Mouse (Mus musculus): Measurements from ENCODE around the gene 3110021N24Rik.
"Not testable (repeated sequence)": the region's sequence is repeated elsewhere in the genome, so short reads cannot be mapped to it uniquely, and the experiment has no call there.

Gene 3110021N24Rik

DNA sequence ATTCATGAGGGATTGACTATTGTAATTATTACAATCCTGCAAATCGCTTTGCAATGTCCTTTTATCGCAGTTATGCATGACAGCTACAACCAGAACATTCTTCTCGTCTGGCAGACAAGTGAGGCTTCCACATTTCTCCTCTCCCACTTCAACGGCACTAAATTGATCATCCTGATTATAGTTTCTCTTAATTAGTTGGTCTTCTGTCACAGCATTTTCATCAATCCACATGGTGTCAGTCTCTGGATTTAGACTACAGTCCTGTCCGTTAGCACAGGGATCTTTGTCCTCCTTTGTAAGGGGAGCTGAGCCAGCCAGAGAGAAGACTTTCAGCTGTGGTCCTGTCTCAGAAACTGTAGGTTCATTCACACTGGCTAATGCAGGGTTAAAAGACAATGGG is at the start of gene 3110021N24Rik:
3110021N24Rik (plus strand) TSS at position 301 of the 400 bp plus-strand sequence.
- DNase-seq = no peak

DNA sequence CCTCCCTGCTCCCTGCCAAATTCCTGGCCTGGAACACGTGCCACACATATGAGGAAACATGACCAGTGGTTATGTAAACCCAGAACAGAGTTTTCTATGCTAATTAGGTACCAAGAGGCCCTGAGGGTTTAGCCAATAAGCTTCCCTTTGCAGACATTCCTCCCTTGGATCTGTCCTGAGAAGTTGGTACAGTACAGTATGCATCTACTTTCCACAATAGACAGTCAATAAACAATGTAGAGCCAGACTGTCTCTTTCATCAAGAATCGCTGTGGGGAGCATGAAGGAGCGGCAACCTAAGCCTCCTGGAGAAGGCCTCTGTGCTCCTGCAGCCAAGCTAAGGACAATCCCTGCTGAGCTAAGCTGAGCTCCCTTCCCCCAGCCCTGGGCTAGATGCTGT is 33.3 kb upstream of the 3110021N24Rik start:
- peak; percentile 26 for DNase-seq

DNA sequence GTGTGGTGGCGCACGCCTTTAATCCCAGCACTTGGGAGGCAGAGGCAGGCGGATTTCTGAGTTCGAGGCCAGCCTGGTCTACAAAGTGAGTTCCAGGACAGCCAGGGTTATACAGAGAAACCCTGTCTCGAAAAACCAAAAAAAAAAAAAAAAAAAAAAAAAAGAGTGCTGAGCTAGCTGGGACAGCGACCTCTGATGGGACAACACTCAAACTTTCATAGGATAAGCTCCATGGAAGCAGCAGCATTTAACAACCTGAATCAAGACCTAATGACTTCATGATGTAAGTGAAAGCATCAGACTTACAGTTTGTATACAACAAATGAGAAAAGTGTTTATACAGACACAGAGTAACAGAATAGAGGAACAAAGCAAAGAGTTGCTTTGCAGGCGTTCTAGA is 32.4 kb upstream of the 3110021N24Rik start:
- not testable (repeated sequence) for DNase-seq

DNA sequence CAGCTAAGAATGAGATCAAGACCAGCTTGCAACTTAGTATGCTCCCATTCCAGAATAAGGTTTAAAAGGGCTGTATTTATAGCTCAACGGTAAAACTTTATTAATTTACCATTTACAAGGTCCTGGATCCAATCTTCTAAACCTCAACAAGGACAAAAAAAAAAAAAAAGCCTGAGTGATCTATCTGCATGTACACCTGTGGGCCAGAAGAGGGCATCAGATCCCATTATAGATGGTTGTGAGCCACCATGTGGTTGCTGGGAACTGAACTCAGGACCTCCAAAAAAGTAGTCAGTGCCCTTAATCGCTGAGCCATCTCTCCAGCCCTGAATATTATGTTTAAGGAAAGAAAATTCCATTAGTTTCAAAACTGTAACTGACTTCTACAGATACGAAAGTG is 29.0 kb upstream of the 3110021N24Rik start:
- no peak for DNase-seq

DNA sequence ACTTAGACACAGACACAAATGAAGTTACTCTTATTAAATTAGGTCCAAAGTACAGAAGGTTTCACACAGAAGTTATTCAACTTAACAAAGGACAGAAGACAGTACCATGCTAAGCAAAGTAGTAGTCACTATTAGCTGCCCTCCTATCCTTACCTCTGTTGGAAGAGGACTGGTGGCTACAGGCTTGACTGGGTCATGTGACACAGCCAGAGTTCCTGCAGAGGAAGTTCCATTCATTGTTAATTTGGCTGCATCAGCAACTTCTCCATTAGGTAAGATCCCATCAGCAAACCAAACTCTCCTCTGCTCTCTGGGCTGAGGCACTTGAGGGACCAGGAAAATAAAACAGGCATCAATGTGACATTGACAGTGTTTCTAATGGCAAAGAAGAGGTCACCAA is 28.0 kb upstream of the 3110021N24Rik start:
- no peak for DNase-seq

DNA sequence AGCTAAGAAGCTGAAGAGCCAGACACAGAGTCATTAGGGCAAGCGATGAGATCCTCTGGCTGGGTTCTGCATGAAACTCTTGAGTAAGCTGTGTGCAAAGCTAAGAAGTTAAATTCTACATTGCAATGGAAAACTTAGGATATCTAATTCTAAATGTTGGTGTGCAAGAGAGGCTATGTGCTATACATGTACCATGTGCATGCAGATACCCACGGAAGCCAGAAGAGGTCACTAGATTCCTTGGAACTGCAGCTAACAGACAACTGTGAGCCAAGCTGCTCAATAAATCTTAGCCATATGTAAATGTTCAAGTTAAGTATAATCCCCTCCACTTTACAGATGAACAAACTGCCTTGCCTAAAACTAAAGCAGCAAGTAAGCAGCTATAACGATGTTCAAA is 22.5 kb upstream of the 3110021N24Rik start:
- peak; percentile 31 for DNase-seq

DNA sequence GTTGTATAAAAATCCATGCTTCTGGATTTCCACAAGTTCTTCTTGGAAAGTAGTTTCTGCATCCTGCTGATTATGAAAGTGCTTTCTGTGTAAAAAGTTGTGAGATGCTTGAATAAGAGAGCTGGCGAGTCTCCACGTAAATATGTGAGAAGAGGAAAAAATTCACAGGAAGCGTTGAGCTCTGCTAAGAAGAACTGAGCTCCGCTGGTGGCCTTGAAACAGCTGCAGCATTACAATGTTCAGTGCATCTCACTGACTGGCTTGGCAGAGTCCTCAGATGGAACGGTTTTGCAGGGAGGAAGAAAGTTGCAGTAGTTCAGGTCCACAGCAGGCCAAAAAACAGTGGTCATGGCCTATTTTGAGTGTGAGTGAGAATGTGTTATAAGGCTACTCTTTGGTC is 11.2 kb upstream of the 3110021N24Rik start:
- DNase-seq = no peak

DNA sequence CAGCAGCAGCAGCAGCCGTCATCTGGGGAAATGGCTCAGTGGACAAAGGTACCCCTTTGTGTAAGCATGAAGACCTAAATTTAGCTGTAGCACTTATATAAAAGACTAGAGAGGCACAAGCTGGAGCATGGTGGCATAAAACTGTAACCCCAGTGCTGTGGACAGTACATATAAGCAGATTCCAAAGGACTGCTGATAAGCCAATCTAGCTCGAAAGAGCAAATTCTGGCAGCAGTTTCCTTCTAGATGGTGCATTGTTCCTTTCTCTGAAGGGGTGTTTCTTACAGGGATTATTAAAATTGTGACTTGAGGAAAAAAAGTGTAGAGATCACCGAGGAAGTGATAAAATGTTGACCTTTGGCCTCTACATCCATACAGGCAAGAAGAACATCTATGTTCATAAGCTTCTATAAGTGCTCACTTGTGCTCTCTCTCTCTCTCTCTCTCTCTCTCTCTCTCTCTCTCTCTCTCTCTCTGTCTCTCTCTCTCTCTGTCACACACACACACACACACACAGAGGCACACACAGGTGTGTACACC is 1.9 kb downstream of the 3110021N24Rik start:
- no peak for DNase-seq

DNA sequence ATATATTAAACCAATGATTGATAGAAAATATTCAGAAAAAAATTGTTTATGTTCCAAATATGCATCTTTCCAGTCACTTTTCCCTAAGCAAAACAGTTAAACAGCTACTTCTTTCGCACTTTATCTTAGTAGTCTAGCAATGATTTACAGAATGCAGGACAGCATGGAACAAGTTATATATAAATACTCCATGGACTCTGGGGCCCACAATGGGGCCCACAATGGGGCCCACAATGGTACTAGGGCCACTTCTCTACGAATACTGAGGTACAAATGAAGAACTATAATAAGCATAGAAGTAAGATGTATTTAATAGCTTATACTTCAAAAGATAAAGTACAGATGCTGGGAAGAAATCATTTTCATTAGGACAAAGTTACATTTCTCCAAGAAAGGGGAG is 4.7 kb downstream of the 3110021N24Rik start:
- no peak for DNase-seq

DNA sequence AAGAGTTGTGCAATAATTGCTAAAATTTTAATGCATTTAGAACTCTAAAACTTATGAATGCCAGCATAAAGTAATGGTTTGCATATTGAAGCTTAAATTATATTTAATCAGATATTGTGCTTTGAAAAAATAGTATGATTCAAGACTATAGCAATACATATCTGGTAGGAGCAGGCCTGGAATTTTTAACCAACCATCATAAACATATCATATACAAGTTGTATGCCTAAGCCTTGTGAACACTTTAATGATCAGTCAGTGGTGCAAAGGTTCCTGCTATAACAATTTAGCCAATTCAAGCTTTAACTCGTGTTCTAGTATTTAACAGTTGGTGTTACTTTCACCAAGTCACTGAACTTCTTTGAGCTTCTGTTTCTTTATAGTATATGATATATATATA is 11.0 kb downstream of the 3110021N24Rik start:
- DNase-seq = no peak

DNA sequence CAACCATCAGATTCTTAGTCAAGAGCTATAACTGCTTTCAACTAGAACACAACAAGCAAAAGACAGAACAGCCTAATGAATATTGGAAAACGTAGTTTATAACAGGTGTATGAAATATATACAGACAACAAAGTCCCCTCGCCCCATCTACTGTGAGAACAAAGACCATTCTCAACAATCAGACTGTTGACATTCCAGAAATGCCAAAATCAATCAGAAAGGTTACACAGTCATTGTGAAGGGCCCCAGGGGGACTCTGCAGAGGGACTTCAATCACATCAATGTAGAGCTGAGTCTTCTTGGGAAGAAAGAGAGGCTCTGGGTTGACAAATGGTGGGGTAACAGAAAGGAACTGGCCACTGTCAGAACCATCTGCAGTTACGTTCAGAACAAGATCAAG is 12.1 kb downstream of the 3110021N24Rik start:
- no peak for DNase-seq

DNA sequence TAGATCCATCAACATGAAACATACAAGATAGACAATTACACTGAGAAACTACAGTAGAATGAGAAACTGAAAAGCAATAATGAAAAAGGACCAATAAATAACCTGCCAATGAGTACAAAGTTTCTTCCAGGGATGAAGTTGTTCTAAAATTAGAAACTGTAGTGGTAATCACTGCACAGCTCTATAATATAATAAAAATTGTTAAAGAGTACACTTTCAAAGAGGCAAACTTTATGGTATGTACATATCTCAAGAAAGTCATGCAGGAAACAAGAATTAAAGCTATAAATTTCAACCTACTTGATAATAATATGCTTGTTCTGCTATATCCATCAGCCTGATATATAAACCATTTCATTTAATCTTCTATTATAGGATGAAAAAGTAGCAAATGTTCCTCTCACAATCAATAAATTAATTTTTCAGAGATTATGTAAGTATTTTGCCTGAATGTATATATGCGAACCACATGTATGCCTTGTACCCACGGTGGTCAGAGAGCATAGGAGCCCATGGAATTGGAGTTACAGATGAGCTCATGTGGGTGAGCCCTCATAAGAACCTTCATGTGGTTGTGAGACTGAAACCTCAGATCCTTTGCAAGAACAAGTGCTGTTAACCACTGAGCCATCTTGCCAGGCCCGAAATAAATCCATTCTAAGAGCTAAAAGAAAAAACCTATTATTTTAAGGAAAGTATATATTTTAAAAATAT is 26.9 kb downstream of the 3110021N24Rik start:
- no peak for DNase-seq

DNA sequence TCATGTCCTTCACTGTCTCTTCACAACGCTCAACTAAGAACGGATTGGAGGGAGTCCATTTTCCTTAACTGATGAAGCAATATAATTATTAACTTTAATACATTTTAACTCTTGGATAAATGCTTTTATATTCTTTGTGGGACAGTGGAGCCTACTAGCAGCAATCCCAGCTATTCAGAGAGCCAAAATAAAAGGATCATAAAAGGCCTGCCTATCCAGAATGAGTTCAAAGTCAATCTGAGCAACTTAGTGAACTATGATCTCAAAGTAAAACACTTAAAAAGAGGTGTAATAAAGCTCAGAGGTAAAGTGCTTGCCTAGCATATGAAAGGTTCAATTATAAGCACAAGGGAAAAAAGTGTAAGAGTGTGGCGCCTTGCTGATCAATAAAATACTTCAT is 40.1 kb downstream of the 3110021N24Rik start:
- DNase-seq = no peak

DNA sequence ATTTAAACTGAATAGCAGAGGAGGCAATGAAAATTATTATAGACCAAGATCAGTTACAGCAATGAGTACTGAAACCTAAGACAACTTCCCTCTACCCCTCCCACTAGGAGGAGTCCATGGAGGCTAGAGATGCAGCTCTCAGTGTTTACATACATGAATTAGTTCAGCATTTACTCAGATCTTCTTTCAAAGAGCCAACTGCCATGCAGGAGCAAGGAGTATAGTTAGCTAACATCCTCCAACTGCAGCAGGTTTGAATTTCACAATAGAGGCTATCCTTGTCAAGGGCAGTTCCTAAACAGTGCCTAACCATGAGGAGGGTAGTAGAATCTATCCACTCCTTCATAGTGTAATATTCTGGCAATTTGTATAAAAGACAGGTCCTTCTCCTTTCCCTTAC is 49.1 kb downstream of the 3110021N24Rik start:
- DNase-seq = no peak

DNA sequence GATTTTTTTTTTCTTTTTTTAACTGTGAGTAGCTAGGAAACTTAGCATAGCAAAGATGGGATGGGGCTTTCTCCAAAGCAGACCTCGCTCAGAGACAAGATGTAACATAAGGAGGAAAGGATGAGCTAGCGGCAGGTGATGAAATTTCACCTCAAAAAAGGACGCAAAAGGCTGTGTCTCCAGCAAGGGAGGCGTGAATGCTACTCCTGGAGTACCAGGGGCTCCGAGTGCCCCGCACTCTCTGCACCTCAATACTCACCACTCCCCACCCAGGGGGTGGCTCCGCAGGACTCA is 60.3 kb downstream of the 3110021N24Rik start:
- DNase-seq = no peak

DNA sequence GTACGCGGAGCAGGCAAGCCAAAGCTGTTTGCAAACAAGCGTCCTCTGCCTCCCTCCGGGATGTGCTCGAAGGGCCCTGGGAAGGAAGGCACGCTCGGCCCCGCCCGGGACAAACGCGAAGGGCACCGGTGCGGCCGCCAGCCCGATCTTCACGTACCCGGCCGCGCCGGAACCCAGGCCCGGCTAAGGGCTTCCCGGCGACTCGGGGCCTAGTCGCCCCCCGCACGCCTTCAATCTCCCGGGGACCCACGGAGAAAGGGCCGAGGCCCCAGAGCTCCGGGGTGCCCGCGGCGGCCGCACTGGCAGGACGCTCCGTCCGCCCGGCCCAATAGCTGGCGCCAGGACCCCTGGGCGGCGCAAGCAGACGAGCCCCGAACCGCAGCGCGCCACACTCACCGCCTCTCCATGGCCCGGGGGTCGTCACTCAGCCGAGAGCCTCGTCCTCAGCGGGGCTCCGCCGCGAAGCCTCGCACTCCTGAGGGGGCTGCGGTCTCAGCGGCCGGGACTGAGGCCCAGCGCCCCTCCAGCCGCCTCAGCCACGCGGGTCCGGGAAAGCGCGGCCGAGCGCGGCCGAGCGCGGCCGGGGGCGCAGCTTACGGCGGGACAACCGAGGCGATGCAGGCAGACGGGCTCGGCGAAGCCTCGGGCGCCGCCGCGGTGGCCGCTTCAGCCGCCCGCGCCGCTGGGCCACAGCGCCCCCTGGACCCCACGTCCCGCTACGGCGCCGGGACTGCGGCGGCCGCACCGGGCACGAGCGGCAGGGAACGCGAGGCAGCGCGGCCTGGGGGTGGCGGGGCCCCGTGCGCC is 60.8 kb downstream of the 3110021N24Rik start, which contains the start of gene Zfyve9:
Zfyve9 (minus strand) TSS at position 742 of the 807 bp plus-strand sequence.
- DNase-seq = peak; percentile 67

DNA sequence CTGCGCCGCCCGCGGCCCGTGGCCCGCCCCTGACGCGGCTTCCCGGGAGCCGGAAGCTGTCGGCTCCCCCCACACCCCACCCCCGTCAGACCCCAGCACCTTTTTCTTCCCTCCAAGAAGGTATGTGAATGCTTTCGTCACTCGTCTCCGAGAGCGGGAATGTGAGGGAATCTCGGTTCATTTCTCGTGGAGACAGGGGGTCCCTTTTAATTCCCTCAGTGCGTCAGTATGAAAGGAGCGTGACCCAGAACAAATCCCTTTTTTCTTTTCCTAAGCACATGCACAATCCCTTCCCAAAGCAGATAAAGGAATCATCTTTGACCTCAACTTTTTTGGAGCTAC is 61.4 kb downstream of the 3110021N24Rik start:
- no peak for DNase-seq

DNA sequence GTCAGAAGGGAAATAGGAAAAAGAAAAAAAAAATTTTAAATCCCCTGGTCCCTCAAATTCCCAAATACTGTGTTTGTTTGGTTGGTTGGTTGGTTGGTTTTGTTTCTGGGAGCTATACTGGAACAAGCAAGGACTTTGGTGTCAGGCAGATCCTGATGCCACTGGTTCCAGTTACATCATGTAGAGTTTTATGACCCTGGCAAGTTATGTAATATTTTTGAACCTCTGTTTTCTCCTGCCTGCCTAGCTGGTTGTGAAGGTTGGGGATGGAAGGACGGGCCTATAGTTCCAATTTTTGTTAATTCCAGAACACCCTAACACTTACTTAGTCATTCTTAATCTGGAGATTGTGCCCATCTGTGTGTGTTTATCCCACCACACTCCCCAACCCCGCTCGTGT is 62.1 kb downstream of the 3110021N24Rik start:
- DNase-seq = peak; percentile 27

DNA sequence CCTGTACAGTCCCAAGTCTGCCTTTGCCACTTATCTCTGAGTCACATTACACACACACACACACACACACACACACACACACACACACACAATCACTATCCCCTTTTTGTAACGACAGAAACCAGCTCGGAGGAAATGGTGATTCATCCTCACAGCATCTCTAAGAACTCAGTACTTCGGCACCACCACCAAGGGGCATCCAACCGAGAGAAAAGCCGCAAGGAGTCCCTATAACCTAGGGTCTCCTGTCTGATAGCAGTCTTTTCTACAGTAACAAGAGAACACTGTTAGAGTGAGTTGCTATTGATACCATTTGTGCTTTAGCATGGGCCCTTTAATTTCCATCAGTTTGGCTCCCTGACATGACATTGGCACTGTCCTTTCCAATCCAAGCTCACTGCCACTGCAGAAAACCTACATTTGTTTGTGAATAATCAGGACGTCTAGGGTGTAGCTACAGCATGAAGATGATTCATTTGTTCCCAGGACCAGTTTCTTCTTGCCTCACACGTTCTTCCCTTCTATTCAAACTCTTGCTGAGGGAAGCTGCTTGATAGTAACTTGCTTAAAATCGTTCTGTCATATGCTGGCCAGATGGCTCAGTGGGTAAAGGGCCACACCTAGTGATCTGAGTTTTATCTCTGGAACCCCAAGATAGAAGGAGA is 63.1 kb downstream of the 3110021N24Rik start:
- DNase-seq = no peak

DNA sequence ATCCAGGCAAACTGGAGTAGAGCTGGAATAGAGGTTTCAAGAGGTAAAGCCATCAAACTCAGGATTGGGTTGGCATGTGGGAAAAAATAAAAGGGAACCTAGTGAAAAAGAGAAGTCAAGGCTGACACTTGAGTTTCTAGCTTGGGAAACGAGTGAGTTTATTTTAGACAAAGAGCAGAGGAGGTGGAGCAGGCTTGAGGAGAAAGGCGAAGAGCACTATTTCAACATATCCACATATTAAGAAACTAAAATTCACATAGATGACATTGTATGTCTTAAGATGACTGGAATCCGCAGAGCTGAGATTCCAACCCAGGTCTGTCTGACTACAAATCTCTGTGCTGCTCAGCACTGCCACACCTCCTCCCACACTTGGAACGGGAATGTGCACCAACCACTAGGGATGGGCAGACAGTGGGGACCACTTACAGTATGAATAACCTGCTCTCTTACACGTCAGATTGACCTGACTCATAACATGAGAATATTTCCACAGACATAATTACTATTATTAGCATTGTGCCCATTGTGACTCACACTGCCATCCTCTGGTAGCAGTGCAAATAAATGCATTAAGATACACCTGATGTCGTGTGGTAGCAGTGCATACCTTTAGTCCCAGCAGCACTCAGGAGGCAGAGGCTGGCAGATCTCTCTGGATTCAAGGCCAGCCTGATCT is 69.9 kb downstream of the 3110021N24Rik start:
- no peak for DNase-seq

DNA sequence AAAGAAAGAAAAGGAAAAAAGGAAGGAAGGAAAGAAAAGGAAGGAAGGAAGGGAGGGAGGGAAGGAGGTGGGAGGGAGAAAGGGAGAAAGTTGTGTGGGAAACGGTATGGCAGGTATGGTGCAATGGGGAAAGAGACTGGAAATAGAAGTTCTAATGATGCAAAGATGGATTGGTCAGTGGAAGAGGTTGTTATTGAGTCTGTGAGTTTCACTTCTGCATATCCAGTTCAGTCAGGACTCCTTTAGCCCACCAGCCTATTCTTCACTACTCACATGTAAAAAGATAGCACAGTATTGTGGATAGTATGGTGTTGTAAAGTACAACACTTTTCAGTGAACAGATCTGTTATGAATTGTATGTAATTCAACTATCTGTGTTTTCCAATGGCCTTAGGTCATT is 71.1 kb downstream of the 3110021N24Rik start:
- no peak for DNase-seq

DNA sequence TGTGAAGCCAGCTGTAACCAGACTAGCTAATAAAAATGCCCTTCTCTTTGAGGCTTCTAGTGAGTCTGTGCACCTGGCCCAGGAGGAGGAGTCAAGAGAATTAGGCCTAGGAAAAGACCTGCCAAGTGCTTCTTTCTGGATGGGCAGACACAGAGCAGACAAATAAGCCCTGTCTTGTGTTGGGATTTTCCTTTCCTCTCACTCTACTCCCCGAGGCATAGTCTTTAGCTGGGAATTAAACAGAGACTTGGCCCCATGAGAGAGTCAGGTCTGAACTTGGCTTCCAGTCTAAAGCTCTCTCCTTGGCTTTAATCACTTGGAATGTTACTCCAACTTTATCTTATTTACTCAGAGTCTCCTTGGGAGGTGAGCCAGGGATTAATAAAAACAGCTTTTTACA is 74.5 kb downstream of the 3110021N24Rik start:
- no peak for DNase-seq

DNA sequence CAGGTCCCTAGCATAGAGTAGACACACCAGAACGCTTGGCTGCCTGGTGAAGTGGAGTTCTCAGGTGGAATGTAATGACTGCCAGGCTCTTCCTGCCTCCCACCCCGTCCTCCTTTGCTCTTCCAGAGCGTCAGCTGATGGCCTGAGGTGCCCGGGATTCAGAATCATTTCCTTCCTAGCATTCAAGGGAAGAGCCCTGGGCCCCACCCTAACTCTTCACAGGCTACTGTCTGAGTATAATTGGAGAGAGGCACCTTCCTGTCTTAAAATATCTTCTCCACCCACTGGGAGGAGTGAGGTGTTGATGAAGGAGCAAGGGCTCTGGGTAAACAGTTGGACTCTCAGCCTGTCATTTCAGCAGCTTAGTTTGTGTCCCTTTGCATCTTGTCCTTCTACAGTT is 77.3 kb downstream of the 3110021N24Rik start:
- DNase-seq = peak; percentile 34

Data from kidney, adult 11 months (tissue).